Mouse (Mus musculus): ENCODE measurements around the gene Wdr41.
A peak's percentile ranks its signal among the peaks of the same experiment; 100 is the strongest.

Gene Wdr41

GRCm38 (mm10) chr13:95038200-95038599, 62.1 kb downstream of the Wdr41 start:
- no peak for DNase-seq

- DNase-seq, result no peak
These were observed 64.1 kb downstream of the Wdr41 start for GRCm38 (mm10) chr13:95040140-95040738.

- no peak for DNase-seq
These were observed 68.0 kb downstream of the Wdr41 start for GRCm38 (mm10) chr13:95044108-95044507.

- DNase-seq, result no peak
These were observed 74.3 kb downstream of the Wdr41 start for GRCm38 (mm10) chr13:95050398-95050797.

- DNase-seq, result no peak
These were observed 76.3 kb downstream of the Wdr41 start for GRCm38 (mm10) chr13:95052421-95052820.

GRCm38 (mm10) chr13:95055742-95056388, 79.7 kb downstream of the Wdr41 start:
- DNase-seq, result no peak

- DNase-seq, result no peak
These were observed 80.5 kb downstream of the Wdr41 start for GRCm38 (mm10) chr13:95056501-95057280.

- peak; percentile 19 for DNase-seq
These were observed 82.7 kb downstream of the Wdr41 start for GRCm38 (mm10) chr13:95058885-95059284.

GRCm38 (mm10) chr13:95063390-95064017, 87.4 kb downstream of the Wdr41 start:
- DNase-seq, result no peak

GRCm38 (mm10) chr13:95067854-95068253, 91.7 kb downstream of the Wdr41 start:
- peak; percentile 62 for DNase-seq

- DNase-seq, result no peak
These were observed 94.1 kb downstream of the Wdr41 start for GRCm38 (mm10) chr13:95070268-95070667.

Measured in kidney, postnatal 10 days (tissue).